Mouse (Mus musculus) brain, embryonic 14.5 days (tissue): ENCODE measurements around the gene Hs3st1. TPM values are rescaled to one million over a fixed set of nuclear protein-coding genes. Genes with fewer than 3 reads are reported as not detected.

Source experiments
- DNase-seq: peaks from one replicate; pipeline ENCODE4 v3.0.0-alpha.2; 2011; ENCODE audit warnings: low read depth
- CTCF ChIP-seq: fragments of 200-500 bp; IDR thresholded peaks from 2 replicates; pipeline ENCODE4 v1.5.1; 2012; ENCODE audit warnings: inconsistent platforms, mild to moderate bottlenecking, moderate library complexity, borderline replicate concordance; ENCODE audit not compliant: insufficient read depth, insufficient read length; ENCODE audit errors: extremely low read depth
- POLR2A ChIP-seq: fragments of 200-500 bp; IDR thresholded peaks from 2 replicates; pipeline ENCODE4 v1.6.1; 2012; ENCODE audit warnings: mild to moderate bottlenecking, inconsistent platforms, borderline replicate concordance; ENCODE audit not compliant: poor library complexity, insufficient read depth, insufficient read length, severe bottlenecking; ENCODE audit errors: extremely low read depth
- polyA plus RNA-seq: library from polyadenylated mRNA; depleted of rRNA; stranded (reverse); fragments of >200 nt; gene quantifications from 2 replicates; pipeline ENCODE4 v1.2.3, GENCODE M21; 2012

The Hs3st1 gene
- polyA plus RNA-seq, 1 experiment, result 35.6 TPM

- DNase-seq, result peak; percentile 26
- TF ChIP-seq POLR2A (no peak), CTCF (no peak)
Measured at GRCm38 (mm10) chr5:39733013-39733749, 22.1 kb downstream of the Hs3st1 start.

- TF ChIP-seq POLR2A (no peak), CTCF (no peak)
- no peak for DNase-seq
Measured at GRCm38 (mm10) chr5:39715694-39716550, 39.4 kb downstream of the Hs3st1 start.

- no peak for DNase-seq
- no peak for TF ChIP-seq POLR2A
- no peak for TF ChIP-seq CTCF
Measured at GRCm38 (mm10) chr5:39715193-39715592, 40.1 kb downstream of the Hs3st1 start.

GRCm38 (mm10) chr5:39705539-39705938, 49.7 kb downstream of the Hs3st1 start:
- DNase-seq, result no peak
- TF ChIP-seq POLR2A (no peak), CTCF (no peak)

GRCm38 (mm10) chr5:39660826-39661225, 94.4 kb downstream of the Hs3st1 start:
- TF ChIP-seq CTCF (no peak), POLR2A (no peak)
- no peak for DNase-seq

GRCm38 (mm10) chr5:39659417-39659816, 95.9 kb downstream of the Hs3st1 start:
- no peak for TF ChIP-seq CTCF
- no peak for TF ChIP-seq POLR2A

GRCm38 (mm10) chr5:39644827-39645380, 110.4 kb downstream of the Hs3st1 start:
- no peak for TF ChIP-seq POLR2A
- DNase-seq, result peak; percentile 72

More at GRCm38 (mm10) chr5:39659417-39659816, 95.9 kb downstream of the Hs3st1 start:
- no peak for DNase-seq

GRCm38 (mm10) chr5:39643924-39644826, 111.1 kb downstream of the Hs3st1 start:
- TF ChIP-seq CTCF, result peak; percentile 76
- peak; percentile 46; the same call in 1 of the 2 replicates for TF ChIP-seq POLR2A
- DNase-seq, result peak; percentile 97

GRCm38 (mm10) chr5:39643260-39643923, 111.9 kb downstream of the Hs3st1 start:
- TF ChIP-seq CTCF (no peak), POLR2A (no peak)
- peak; percentile 46 for DNase-seq

- peak; percentile 31 for DNase-seq
- TF ChIP-seq POLR2A, result no peak
- TF ChIP-seq CTCF, result no peak
Measured at GRCm38 (mm10) chr5:39642222-39642770, 113.0 kb downstream of the Hs3st1 start.
